Comparison of ENCODE assay signal across 23 mouse cellular contexts in the genomic region with DNA sequence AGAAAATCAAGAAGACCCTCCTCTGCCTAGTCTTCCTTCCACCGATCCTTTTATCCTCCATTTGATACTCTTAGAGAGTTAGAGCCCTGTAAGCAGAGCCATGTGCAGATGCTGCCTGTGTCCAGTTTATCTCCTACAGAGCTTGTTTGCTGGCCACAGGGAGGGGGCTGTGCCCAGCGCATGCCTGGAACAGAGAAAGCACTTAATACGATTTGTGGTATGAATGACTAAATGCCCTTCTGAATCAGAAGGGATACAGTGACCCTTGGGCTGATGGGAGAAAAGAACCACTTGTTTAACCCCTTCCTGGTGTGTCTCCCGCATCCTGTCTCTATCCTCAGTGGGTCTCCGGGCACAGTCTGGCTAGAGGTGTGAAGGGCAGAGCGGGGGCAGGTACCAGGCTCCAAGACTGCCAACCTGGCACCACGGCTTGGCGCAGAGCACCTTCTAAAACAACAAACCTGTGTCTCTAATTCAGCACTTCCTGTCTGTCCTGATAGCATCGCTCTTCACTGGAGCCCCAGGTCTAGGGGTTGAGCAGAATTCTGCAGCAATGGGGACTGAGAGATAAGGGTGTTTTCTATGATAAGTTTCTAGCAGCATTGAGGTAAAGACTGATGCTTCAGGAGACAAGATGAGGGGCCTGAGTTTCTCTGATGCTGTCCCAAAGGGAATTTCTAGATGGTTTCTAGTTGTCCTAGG. TPM values are rescaled to one million over a fixed set of nuclear protein-coding genes. Genes with fewer than 3 reads are reported as not detected.
DNase-seq lines count a peak whose midpoint lies in the region; ATAC-seq and TF ChIP-seq lines count a peak whose summit lies in the region.
"Had no signal": no experiment of that assay in that cellular context is flagged by ENCODE, and none has a peak within 500 bp of the region (broad histone marks: within the 10 kb centered on the region; RNA-seq: fewer than 3 reads in every experiment).

No protein-coding gene starts in this region.

- H3K79me2 ChIP-seq in MEL (ENCODE audit: control insufficient read depth, insufficient read depth, low read length, poor library complexity) = no peaks in the 10 kb centered on the region

- WGBS in forebrain, embryonic 16.5 days = 74% methylated on average over 9 of the region's 9 CpGs

- peaks cover 4 to 7% of the 10 kb centered on the region in 2 experiments; a peak in 3 of 4 replicates for H3K27me3 ChIP-seq in MEL (ENCODE audit: control insufficient read depth in 1 of 2, insufficient read depth in 2 of 2, low read length in 2 of 2)
- peaks cover 5% of the 10 kb centered on the region; the same call in 1 of the 2 replicates for H3K27me3 ChIP-seq in forebrain, embryonic 16.5 days (replicated peaks; ENCODE audit: control insufficient read depth, insufficient read depth, low read length)

- DNase-seq in 3134 (ENCODE audit: extremely low read depth, insufficient read length, low spot score) (peak; percentile 72), 3T3-L1 (ENCODE audit: low read depth, low spot score) (peak; percentile 78), MEL (ENCODE audit: low read depth, low spot score) (peak; percentile 44)
- DNase-seq in induced T-regulatory cell, adult 2 months (ENCODE audit: low read depth) = peak; percentile 76
- no peak for DNase-seq in cerebellum, adult 11 months
- no peak for DNase-seq in left cerebral cortex, adult 8-10 months (ENCODE audit: low spot score in 2 of 2)
- no peak for DNase-seq in heart, adult 8-10 months (ENCODE audit: low spot score)
- DNase-seq: cerebellum, adult 9-10 months; heart, postnatal 14 days; kidney, postnatal 4 days; layer of hippocampus, adult 9-11 months; lung, adult 18-20 months; lung, postnatal 14 days had no signal

- no peak for TF ChIP-seq RAD21 in MEL (IDR thresholded peaks at IDR 0.05; ENCODE audit: low read depth, low read length)

- H3K4me2 ChIP-seq in forebrain, embryonic 16.5 days (ENCODE audit: low read length) = no peak overlapping the region
- H3K4me2 ChIP-seq: embryonic facial prominence, embryonic 12.5 days; heart, embryonic 12.5 days; hindbrain, embryonic 12.5 days; intestine, embryonic 15.5 days; liver, embryonic 11.5 days; midbrain, embryonic 15.5 days had no signal

- no peak for TF ChIP-seq CTCF in MEL (IDR thresholded peaks at IDR 0.05 in 2 of 3, conservative IDR thresholded peaks at IDR 0.05 in 1 of 3; ENCODE audit: control insufficient read depth in 1 of 3, insufficient read depth in 1 of 3, low read depth in 2 of 3, low read length in 3 of 3, poor library complexity in 1 of 3, severe bottlenecking in 1 of 3)

- TF ChIP-seq EP300 in MEL (IDR thresholded peaks at IDR 0.05; ENCODE audit: low read depth in 1 of 2, low read length in 2 of 2) = peak in 1 of 2 experiments; percentile 59; a peak in 2 of 4 replicates

- H3K9me3 ChIP-seq in MEL (replicated peaks; ENCODE audit: insufficient read depth, low read length) = no peaks in the 10 kb centered on the region
- H3K9me3 ChIP-seq in forebrain, embryonic 16.5 days (ENCODE audit: control insufficient read depth, low read length) = no peaks in the 10 kb centered on the region
- H3K9me3 ChIP-seq: embryonic facial prominence, embryonic 12.5 days; heart, embryonic 12.5 days; hindbrain, embryonic 12.5 days; intestine, embryonic 15.5 days; megakaryocyte, embryonic 14.5 days; midbrain, embryonic 15.5 days had no signal

- H3K4me3 ChIP-seq in MEL (ENCODE audit: control insufficient read depth in 1 of 2, insufficient read depth in 1 of 2, low read depth in 2 of 2, low read length in 2 of 2) = no peak overlapping the region
- no peak overlapping the region for H3K4me3 ChIP-seq in forebrain, embryonic 16.5 days (replicated peaks; ENCODE audit: low read length)
- H3K4me3 ChIP-seq: embryonic facial prominence, embryonic 12.5 days; heart, embryonic 12.5 days; hindbrain, embryonic 12.5 days; intestine, embryonic 15.5 days; left cerebral cortex, adult 2 months; megakaryocyte, embryonic 14.5 days; midbrain, embryonic 15.5 days had no signal

- peaks cover 0 to 25% of the 10 kb centered on the region in 2 experiments; a peak in 2 of 4 replicates for H3K36me3 ChIP-seq in MEL (ENCODE audit: control insufficient read depth in 1 of 2, insufficient read depth in 2 of 2, low read length in 2 of 2)
- H3K36me3 ChIP-seq in forebrain, embryonic 16.5 days (ENCODE audit: control insufficient read depth, insufficient read depth) = no peaks in the 10 kb centered on the region
- H3K36me3 ChIP-seq: embryonic facial prominence, embryonic 12.5 days; heart, embryonic 12.5 days; hindbrain, embryonic 12.5 days; intestine, embryonic 15.5 days; midbrain, embryonic 15.5 days had no signal

- H3K9ac ChIP-seq in MEL (ENCODE audit: control insufficient read depth, low read depth, low read length, poor library complexity, severe bottlenecking) = no peak overlapping the region
- H3K9ac ChIP-seq in forebrain, embryonic 16.5 days (replicated peaks; ENCODE audit: low read depth, low read length) = no peak overlapping the region
- H3K9ac ChIP-seq: embryonic facial prominence, embryonic 12.5 days; heart, embryonic 12.5 days; hindbrain, embryonic 12.5 days; intestine, embryonic 15.5 days; midbrain, embryonic 15.5 days had no signal

- TF ChIP-seq POLR2A in MEL (IDR thresholded peaks at IDR 0.05; ENCODE audit: control insufficient read depth in 1 of 2, insufficient read depth in 1 of 2, low read depth in 1 of 2, low read length in 2 of 2, poor library complexity in 1 of 2) = no peak

- no peak overlapping the region for H3K27ac ChIP-seq in MEL (ENCODE audit: control insufficient read depth, low read depth, low read length)
- H3K27ac ChIP-seq in forebrain, embryonic 16.5 days (ENCODE audit: low read length) = no peak overlapping the region
- H3K27ac ChIP-seq: embryonic facial prominence, embryonic 12.5 days; hindbrain, embryonic 12.5 days; intestine, embryonic 15.5 days; left cerebral cortex, adult 2 months; midbrain, embryonic 15.5 days had no signal

- H3K4me1 ChIP-seq in MEL (ENCODE audit: control insufficient read depth in 1 of 2, insufficient read depth in 2 of 2, low read length in 2 of 2) = peaks cover 15 to 28% of the 10 kb centered on the region in 2 experiments
- no peaks in the 10 kb centered on the region for H3K4me1 ChIP-seq in forebrain, embryonic 16.5 days (replicated peaks; ENCODE audit: control insufficient read depth, insufficient read depth, low read length)
- H3K4me1 ChIP-seq: embryonic facial prominence, embryonic 12.5 days; hindbrain, embryonic 12.5 days; intestine, embryonic 15.5 days; midbrain, embryonic 15.5 days had no signal

- ATAC-seq in forebrain, embryonic 16.5 days = no peak
- ATAC-seq: intestine, embryonic 15.5 days; midbrain, embryonic 15.5 days had no signal

TF ChIP-seq in MEL, 35 proteins besides CTCF, POLR2A, EP300 and RAD21 (continues in another document):
- peak; percentile 57 for TF ChIP-seq TCF12 (IDR thresholded peaks at IDR 0.05; ENCODE audit: low read depth, low read length)
- no peak for TF ChIP-seq NELFE (IDR thresholded peaks at IDR 0.05; ENCODE audit: low read depth, low read length)
- TF ChIP-seq MAZ (IDR thresholded peaks at IDR 0.05; ENCODE audit: low read depth, low read length) = no peak
- no peak for TF ChIP-seq UBTF (IDR thresholded peaks at IDR 0.05; ENCODE audit: borderline replicate concordance, insufficient read depth, low read depth, low read length)
- no peak for TF ChIP-seq ZNF384 (IDR thresholded peaks at IDR 0.05; ENCODE audit: low read depth, low read length)
- TF ChIP-seq CHD2 (IDR thresholded peaks at IDR 0.05; ENCODE audit: low read length) = no peak
- no peak for TF ChIP-seq MYB (IDR thresholded peaks at IDR 0.05; ENCODE audit: low read depth, low read length)
- no peak for TF ChIP-seq ZKSCAN1 (IDR thresholded peaks at IDR 0.05; ENCODE audit: low read depth, low read length)

RNA-seq across cellular contexts. Expression of a gene that starts 6.0 kb away (rescaled TPM):
- 0.03 TPM in 1 of 2 replicates, not detected in the other for total RNA-seq in MEL (2012; rRNA removed)
- under 1 TPM in 1 of 2 experiments, not detected in 1; 0.04 TPM for polyA plus RNA-seq in MEL (2012; ENCODE audit: insufficient read depth in 1 of 2, insufficient read length in 2 of 2, low read depth in 1 of 2, low replicate concordance in 2 of 2, missing spikeins in 1 of 2)
- 1 to 10 TPM; 1.1 to 2.0 (median 1.3) TPM for total RNA-seq in left cerebral cortex, adult 8-10 months (2022)
- under 1 TPM in 3 of 4 experiments, not detected in 1; 0.08 to 0.28 (median 0.23) TPM for total RNA-seq in heart, adult 8-10 months (2022)
- 0.29 and 0.68 TPM in 2 replicates for polyA plus RNA-seq in forebrain, embryonic 16.5 days (2015; fragmentation: Nextera tagmentation; extraction: Ambion mirVana)
- polyA plus RNA-seq: liver, embryonic 11.5 days; midbrain, embryonic 15.5 days had no signal

RNA-seq across cellular contexts. Expression of a gene that starts 22.5 kb away (rescaled TPM):
- 19.8 and 26.7 TPM in 2 replicates for total RNA-seq in MEL (2012; rRNA removed)
- polyA plus RNA-seq in MEL (2012; ENCODE audit: insufficient read depth in 1 of 2, insufficient read length in 2 of 2, low read depth in 1 of 2, low replicate concordance in 2 of 2, missing spikeins in 1 of 2) = 10 to 100 TPM in 1 of 2 experiments, not detected in 1; 14.8 TPM
- 1 to 10 TPM; 5.0 to 6.1 (median 5.4) TPM for total RNA-seq in left cerebral cortex, adult 8-10 months (2022)
- 10 to 100 TPM; 13.6 to 18.0 (median 15.4) TPM for total RNA-seq in heart, adult 8-10 months (2022)
- polyA plus RNA-seq in forebrain, embryonic 16.5 days (2015; fragmentation: Nextera tagmentation; extraction: Ambion mirVana) = 14.4 and 16.2 TPM in 2 replicates

RNA-seq across cellular contexts. Expression of a gene that starts 24.5 kb away (rescaled TPM):
- 1.4 and 2.2 TPM in 2 replicates for total RNA-seq in MEL (2012; rRNA removed)
- polyA plus RNA-seq in MEL (2012; ENCODE audit: insufficient read depth in 1 of 2, insufficient read length in 2 of 2, low read depth in 1 of 2, low replicate concordance in 2 of 2, missing spikeins in 1 of 2) = 10 to 100 TPM in 1 of 2 experiments, not detected in 1; 20.3 TPM
- total RNA-seq in left cerebral cortex, adult 8-10 months (2022) = 10 to 100 TPM; 10.7 to 15.0 (median 13.0) TPM
- 10 to 100 TPM in 2 of 4 experiments, 1 to 10 TPM in 2; 7.8 to 13.7 (median 11.0) TPM for total RNA-seq in heart, adult 8-10 months (2022)
- polyA plus RNA-seq in forebrain, embryonic 16.5 days (2015; fragmentation: Nextera tagmentation; extraction: Ambion mirVana) = 16.2 and 16.3 TPM in 2 replicates

RNA-seq across cellular contexts. Expression of a gene that starts 34.0 kb away (rescaled TPM):
- 0.19 and 0.20 TPM in 2 replicates for total RNA-seq in MEL (2012; rRNA removed)
- polyA plus RNA-seq in MEL (2012; ENCODE audit: insufficient read depth in 1 of 2, insufficient read length in 2 of 2, low read depth in 1 of 2, low replicate concordance in 2 of 2, missing spikeins in 1 of 2) = under 1 TPM in 1 of 2 experiments, not detected in 1; 0.75 TPM
- total RNA-seq in left cerebral cortex, adult 8-10 months (2022) = under 1 TPM in 3 of 4 experiments, not detected in 1; 0.28 to 0.91 (median 0.72) TPM
- total RNA-seq in heart, adult 8-10 months (2022) = under 1 TPM in 2 of 4 experiments, not detected in 2; 0.26 to 0.33 TPM
- polyA plus RNA-seq in forebrain, embryonic 16.5 days (2015; fragmentation: Nextera tagmentation; extraction: Ambion mirVana) = 3.0 and 3.1 TPM in 2 replicates
- total RNA-seq: gastrocnemius, adult 8-10 months had no signal

RNA-seq across cellular contexts. Expression of a gene that starts 34.1 kb away (rescaled TPM):
- 79.3 and 89.7 TPM in 2 replicates for total RNA-seq in MEL (2012; rRNA removed)
- 100 to 1,000 TPM in 1 of 2 experiments, not detected in 1; 106 TPM for polyA plus RNA-seq in MEL (2012; ENCODE audit: insufficient read depth in 1 of 2, insufficient read length in 2 of 2, low read depth in 1 of 2, low replicate concordance in 2 of 2, missing spikeins in 1 of 2)
- total RNA-seq in left cerebral cortex, adult 8-10 months (2022) = 10 to 100 TPM; 72.0 to 83.9 (median 75.5) TPM
- 100 to 1,000 TPM in 2 of 4 experiments, 10 to 100 TPM in 2; 80.1 to 101 (median 97.6) TPM for total RNA-seq in heart, adult 8-10 months (2022)
- polyA plus RNA-seq in forebrain, embryonic 16.5 days (2015; fragmentation: Nextera tagmentation; extraction: Ambion mirVana) = 54.3 and 56.2 TPM in 2 replicates

Comparison
In these comparisons a context has a peak if more than half of its experiments do, and no peak if none do; other contexts are left out.
1. DNase-seq: peak in 3134 (single experiment), 3T3-L1 (single experiment), MEL (single experiment) and induced T-regulatory cell, adult 2 months (single experiment); none in cerebellum, adult 11 months (single experiment), left cerebral cortex, adult 8-10 months (0 of 2) and heart, adult 8-10 months (single experiment).